In genomic region chr11:103774228-103774530, GRCm38 (mm10) we compare ENCODE assay signal across 8 mouse cellular contexts. TPM values are rescaled to one million over a fixed set of nuclear protein-coding genes. Genes with fewer than 3 reads are reported as not detected.
DNase-seq lines count a peak whose midpoint lies in the region; ATAC-seq and TF ChIP-seq lines count a peak whose summit lies in the region.

No protein-coding gene starts in this region.

- no peak overlapping the region for H3K27ac ChIP-seq in layer of hippocampus, adult 2 months
- H3K27ac ChIP-seq in forebrain, embryonic 10.5 days = peak overlapping the region; percentile 77; the same call in 1 of the 2 replicates
- H3K27ac ChIP-seq in intestine, embryonic 16.5 days (ENCODE audit: low read length) = no peak overlapping the region
- H3K27ac ChIP-seq in neural tube, embryonic 14.5 days (ENCODE audit: low read depth, low read length) = no peak overlapping the region

- WGBS in forebrain, embryonic 10.5 days = under 1% methylated on average over 19 of the region's 19 CpGs
- WGBS in intestine, embryonic 16.5 days = under 1% methylated on average over 19 of the region's 19 CpGs
- WGBS in neural tube, embryonic 14.5 days = under 1% methylated on average over 19 of the region's 19 CpGs

- H3K4me2 ChIP-seq in intestine, embryonic 16.5 days (ENCODE audit: low read depth, low read length) = peak overlapping the region; percentile 55
- H3K4me2 ChIP-seq in neural tube, embryonic 14.5 days (ENCODE audit: low read depth, low read length) = peak overlapping the region; percentile 72

- no peak for ATAC-seq in intestine, embryonic 16.5 days
- ATAC-seq in neural tube, embryonic 14.5 days (ENCODE audit: low read depth) = 0 out of 2 replicates have a peak, but pooled peaks have one; percentile 16
- ATAC-seq in inflammation-experienced regulatory T-cells, adult 6 months = no peak

- TF ChIP-seq CTCF in layer of hippocampus, adult 2 months (conservative IDR thresholded peaks at IDR 0.05) = no peak

- no peak for DNase-seq in layer of hippocampus, adult 2 months (ENCODE audit: low spot score in 2 of 2)
- no peak for DNase-seq in layer of hippocampus, adult 11-12 months (ENCODE audit: low spot score)
- no peak for DNase-seq in forebrain, embryonic 10.5 days (ENCODE audit: extremely low spot score, low spot score)
- no peak for DNase-seq in frontal cortex, postnatal 14 days (ENCODE audit: low spot score in 2 of 2)
- DNase-seq in retina, postnatal 1 day = no peak

- no peak overlapping the region for H3K9ac ChIP-seq in intestine, embryonic 16.5 days (ENCODE audit: low read depth, low read length)
- H3K9ac ChIP-seq in neural tube, embryonic 14.5 days (replicated peaks; ENCODE audit: low read depth, low read length) = no peak overlapping the region; the same call in 1 of the 2 replicates

- H3K4me3 ChIP-seq in layer of hippocampus, adult 2 months = peak overlapping the region; percentile 32; the same call in 1 of the 2 replicates
- peak overlapping the region; percentile 56 for H3K4me3 ChIP-seq in forebrain, embryonic 10.5 days
- H3K4me3 ChIP-seq in intestine, embryonic 16.5 days (ENCODE audit: low read length) = peak overlapping the region; percentile 41
- H3K4me3 ChIP-seq in neural tube, embryonic 14.5 days (ENCODE audit: low read depth, low read length) = peak overlapping the region; percentile 37

- H3K27me3 ChIP-seq in forebrain, embryonic 10.5 days (ENCODE audit: poor library complexity, severe bottlenecking) = peaks cover 100% of the 10 kb centered on the region
- H3K27me3 ChIP-seq in intestine, embryonic 16.5 days (replicated peaks; ENCODE audit: control insufficient read depth, insufficient read depth, low read length) = peaks cover 64% of the 10 kb centered on the region
- H3K27me3 ChIP-seq in neural tube, embryonic 14.5 days (ENCODE audit: control insufficient read depth, insufficient read depth, low read length) = peaks cover 32% of the 10 kb centered on the region

- H3K36me3 ChIP-seq in forebrain, embryonic 10.5 days (replicated peaks) = no peaks in the 10 kb centered on the region
- H3K36me3 ChIP-seq in intestine, embryonic 16.5 days (ENCODE audit: control insufficient read depth, insufficient read depth, low read length) = no peaks in the 10 kb centered on the region
- no peaks in the 10 kb centered on the region for H3K36me3 ChIP-seq in neural tube, embryonic 14.5 days (ENCODE audit: control insufficient read depth, insufficient read depth, low read length)

- peaks cover 55% of the 10 kb centered on the region for H3K4me1 ChIP-seq in forebrain, embryonic 10.5 days
- H3K4me1 ChIP-seq in intestine, embryonic 16.5 days (ENCODE audit: control insufficient read depth, insufficient read depth, low read length) = peaks cover 8% of the 10 kb centered on the region; the same call in 1 of the 2 replicates
- H3K4me1 ChIP-seq in neural tube, embryonic 14.5 days (ENCODE audit: control insufficient read depth, insufficient read depth, low read length) = peaks cover 10% of the 10 kb centered on the region; the same call in 1 of the 2 replicates

- H3K9me3 ChIP-seq in forebrain, embryonic 10.5 days = no peaks in the 10 kb centered on the region
- H3K9me3 ChIP-seq in intestine, embryonic 16.5 days (ENCODE audit: control insufficient read depth, low read length) = no peaks in the 10 kb centered on the region
- H3K9me3 ChIP-seq in neural tube, embryonic 14.5 days (ENCODE audit: control insufficient read depth, low read length) = no peaks in the 10 kb centered on the region

RNA-seq across cellular contexts. Expression of gene Wnt3, which starts 0.2 kb away (rescaled TPM):
- total RNA-seq in layer of hippocampus, adult 2 months (2021) = 1 to 10 TPM; 1.4 to 1.5 TPM
- polyA plus RNA-seq in forebrain, embryonic 10.5 days (2016; fragmentation: Nextera tagmentation; extraction: Ambion mirVana) = 2.1 and 4.2 TPM in 2 replicates
- polyA plus RNA-seq in intestine, embryonic 16.5 days (2015; fragmentation: Nextera tagmentation; extraction: Ambion mirVana) = 0.39 and 0.51 TPM in 2 replicates
- polyA plus RNA-seq in neural tube, embryonic 14.5 days (2014; fragmentation: Nextera tagmentation; extraction: Ambion mirVana) = 9.5 and 11.2 TPM in 2 replicates
- 1 to 10 TPM in 2 of 3 experiments, under 1 TPM in 1; 0.53 to 2.9 (median 2.3) TPM for polyA plus RNA-seq in inflammation-experienced regulatory T-cells, adult 6 months (2017; shearing (Covaris generic))

RNA-seq across cellular contexts. Expression of gene Wnt9b, which starts 24.6 kb away (rescaled TPM):
- total RNA-seq in layer of hippocampus, adult 2 months (2021) = under 1 TPM; 0.34 to 0.36 TPM
- polyA plus RNA-seq in forebrain, embryonic 10.5 days (2016; fragmentation: Nextera tagmentation; extraction: Ambion mirVana) = 0.99 and 1.4 TPM in 2 replicates
- 0.05 and 0.06 TPM in 2 replicates for polyA plus RNA-seq in intestine, embryonic 16.5 days (2015; fragmentation: Nextera tagmentation; extraction: Ambion mirVana)
- polyA plus RNA-seq in neural tube, embryonic 14.5 days (2014; fragmentation: Nextera tagmentation; extraction: Ambion mirVana) = 0.14 and 0.25 TPM in 2 replicates
- polyA plus RNA-seq in inflammation-experienced regulatory T-cells, adult 6 months (2017; shearing (Covaris generic)) = not detected
